Mouse (Mus musculus): ENCODE results near the gene 2810006K23Rik. TPM values are rescaled to one million over a fixed set of nuclear protein-coding genes. Genes with fewer than 3 reads are reported as not detected.
A peak's percentile ranks its signal among the peaks of the same experiment; 100 is the strongest.
"Not testable (repeated sequence)": the region's sequence is repeated elsewhere in the genome, so short reads cannot be mapped to it uniquely, and the experiment has no call there.

The 2810006K23Rik gene
- polyA plus RNA-seq, 1 experiment from 2014 or later: 10.6 TPM

DNA sequence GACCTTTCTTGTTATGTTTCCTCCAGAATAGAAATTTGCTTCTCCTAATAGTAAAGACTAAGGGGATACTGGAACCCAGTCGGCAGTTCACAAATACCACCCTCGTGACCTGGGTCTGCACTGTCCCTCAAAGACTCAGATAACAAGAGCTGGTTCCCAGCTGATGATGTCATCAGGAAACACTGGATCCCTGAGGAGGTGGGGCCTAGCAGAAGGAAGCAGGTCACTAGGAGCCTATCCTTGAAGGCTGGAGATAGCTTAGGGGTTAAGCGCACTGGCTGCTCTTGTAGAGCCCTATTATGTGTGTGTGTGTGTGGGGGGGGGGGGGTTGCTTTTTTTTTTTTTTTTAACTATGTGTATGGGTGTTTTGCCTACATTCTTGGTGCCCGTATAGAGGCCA is 27.8 kb upstream of the 2810006K23Rik start:
- DNase-seq: no peak
- H3K36me3 ChIP-seq (ENCODE audit: control insufficient read depth, insufficient read depth, low read length): peaks cover 63% of the 10 kb centered on the region

DNA sequence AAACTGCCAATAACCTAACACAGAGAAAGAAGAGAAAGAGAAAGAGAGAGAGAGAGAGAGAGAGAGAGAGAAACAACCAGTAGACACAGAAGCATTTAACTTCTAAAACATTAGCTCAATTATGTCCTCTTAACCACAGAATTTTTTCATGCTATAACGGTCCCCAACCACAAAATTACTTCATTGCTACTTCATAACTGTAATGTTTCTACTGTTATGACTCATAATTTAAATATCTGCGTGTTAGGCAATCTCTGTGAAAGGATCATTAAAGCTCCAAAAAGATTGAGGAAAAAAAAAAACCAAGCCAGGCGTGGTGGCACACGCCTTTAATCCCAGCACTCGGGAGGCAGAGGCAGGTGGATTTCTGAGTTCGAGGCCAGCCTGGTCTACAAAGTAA is 25.0 kb upstream of the 2810006K23Rik start:
- not testable (repeated sequence) for H3K4me1 ChIP-seq (ENCODE audit: control insufficient read depth, insufficient read depth, low read length); H3K4me3 ChIP-seq (replicated peaks; ENCODE audit: low read depth, low read length); ATAC-seq (ENCODE audit: low FRiP score, low TSS enrichment); H3K27me3 ChIP-seq (ENCODE audit: control insufficient read depth, insufficient read depth, low read length); H3K9me3 ChIP-seq (ENCODE audit: control insufficient read depth, low read length); H3K4me2 ChIP-seq (ENCODE audit: low read length); DNase-seq; H3K27ac ChIP-seq (replicated peaks; ENCODE audit: low read depth, low read length); H3K9ac ChIP-seq (replicated peaks; ENCODE audit: low read length)
- 95% methylated on average over 6 of the region's 6 CpGs for WGBS
- peaks cover 64% of the 10 kb centered on the region for H3K36me3 ChIP-seq (ENCODE audit: control insufficient read depth, insufficient read depth, low read length)

More for the DNA sequence above, 27.8 kb upstream of the 2810006K23Rik start:
- Histone ChIP-seq H3K27me3 (ENCODE audit: control insufficient read depth, insufficient read depth, low read length) (no peaks in the 10 kb centered on the region), H3K27ac (replicated peaks; ENCODE audit: low read depth, low read length) (no peak overlapping the region), H3K4me2 (ENCODE audit: low read length) (no peak overlapping the region), H3K9ac (replicated peaks; ENCODE audit: low read length) (no peak overlapping the region), H3K4me3 (replicated peaks; ENCODE audit: low read depth, low read length) (no peak overlapping the region), H3K4me1 (ENCODE audit: control insufficient read depth, insufficient read depth, low read length) (no peaks in the 10 kb centered on the region), H3K9me3 (ENCODE audit: control insufficient read depth, low read length) (no peaks in the 10 kb centered on the region)
- 84% methylated on average over 4 of the region's 4 CpGs for WGBS
- no peak for ATAC-seq (ENCODE audit: low FRiP score, low TSS enrichment)

DNA sequence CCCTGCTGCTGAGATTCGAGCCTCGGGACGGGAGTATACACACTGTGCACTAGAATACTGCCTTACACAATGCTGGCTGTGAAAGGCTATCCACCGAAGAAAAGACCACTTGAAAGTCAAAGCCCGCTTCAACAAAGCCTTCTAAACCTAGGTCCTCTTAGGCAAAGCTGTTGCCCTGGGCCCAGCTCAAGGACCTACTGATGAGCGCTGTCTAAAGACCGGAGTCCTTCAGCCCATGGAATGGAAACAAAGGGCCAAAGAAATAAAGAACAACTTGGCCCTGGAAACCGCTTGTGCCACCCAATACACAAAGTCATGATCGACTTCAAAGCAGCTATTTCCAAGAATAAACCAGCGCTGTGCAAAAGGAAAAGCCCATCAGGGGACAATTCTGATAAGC is 18.7 kb upstream of the 2810006K23Rik start:
- Histone ChIP-seq H3K9ac (replicated peaks; ENCODE audit: low read length) (no peak overlapping the region), H3K27ac (replicated peaks; ENCODE audit: low read depth, low read length) (no peak overlapping the region), H3K4me3 (replicated peaks; ENCODE audit: low read depth, low read length) (no peak overlapping the region), H3K4me2 (ENCODE audit: low read length) (no peak overlapping the region), H3K36me3 (ENCODE audit: control insufficient read depth, insufficient read depth, low read length) (peaks cover 63% of the 10 kb centered on the region), H3K9me3 (ENCODE audit: control insufficient read depth, low read length) (no peaks in the 10 kb centered on the region), H3K4me1 (ENCODE audit: control insufficient read depth, insufficient read depth, low read length) (no peaks in the 10 kb centered on the region), H3K27me3 (ENCODE audit: control insufficient read depth, insufficient read depth, low read length) (no peaks in the 10 kb centered on the region)
- ATAC-seq (ENCODE audit: low FRiP score, low TSS enrichment) (no peak), DNase-seq (no peak)
- WGBS: 86% methylated on average over 10 of the region's 10 CpGs

DNA sequence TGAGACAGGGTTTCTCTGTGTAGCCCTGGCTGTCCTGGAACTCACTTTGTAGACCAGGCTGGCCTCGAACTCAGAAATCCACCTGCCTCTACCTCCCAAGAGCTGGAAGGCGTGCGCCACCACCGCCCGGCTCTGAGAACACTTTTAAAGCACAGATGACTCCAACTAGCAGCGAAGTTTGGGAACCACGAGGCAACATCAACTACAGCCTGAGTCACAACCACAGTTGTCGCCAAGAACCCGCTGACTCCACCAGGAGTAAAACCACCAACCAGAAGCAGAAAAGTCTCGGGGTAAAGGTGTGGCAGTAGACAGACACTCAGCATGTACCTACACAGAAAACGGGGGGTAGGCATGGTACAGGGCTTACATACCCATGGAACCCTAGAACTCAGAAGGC is 17.8 kb upstream of the 2810006K23Rik start:
- ATAC-seq (ENCODE audit: low FRiP score, low TSS enrichment): no peak
- no peak for DNase-seq
- peaks cover 69% of the 10 kb centered on the region for H3K36me3 ChIP-seq (ENCODE audit: control insufficient read depth, insufficient read depth, low read length)
- no peak overlapping the region for H3K4me3 ChIP-seq (replicated peaks; ENCODE audit: low read depth, low read length)
- H3K9ac ChIP-seq (replicated peaks; ENCODE audit: low read length): no peak overlapping the region
- 97% methylated on average over 11 of the region's 11 CpGs for WGBS
- H3K4me2 ChIP-seq (ENCODE audit: low read length): no peak overlapping the region
- no peaks in the 10 kb centered on the region for H3K27me3 ChIP-seq (ENCODE audit: control insufficient read depth, insufficient read depth, low read length)
- H3K27ac ChIP-seq (replicated peaks; ENCODE audit: low read depth, low read length): no peak overlapping the region
- H3K4me1 ChIP-seq (ENCODE audit: control insufficient read depth, insufficient read depth, low read length): no peaks in the 10 kb centered on the region
- H3K9me3 ChIP-seq (ENCODE audit: control insufficient read depth, low read length): no peaks in the 10 kb centered on the region

DNA sequence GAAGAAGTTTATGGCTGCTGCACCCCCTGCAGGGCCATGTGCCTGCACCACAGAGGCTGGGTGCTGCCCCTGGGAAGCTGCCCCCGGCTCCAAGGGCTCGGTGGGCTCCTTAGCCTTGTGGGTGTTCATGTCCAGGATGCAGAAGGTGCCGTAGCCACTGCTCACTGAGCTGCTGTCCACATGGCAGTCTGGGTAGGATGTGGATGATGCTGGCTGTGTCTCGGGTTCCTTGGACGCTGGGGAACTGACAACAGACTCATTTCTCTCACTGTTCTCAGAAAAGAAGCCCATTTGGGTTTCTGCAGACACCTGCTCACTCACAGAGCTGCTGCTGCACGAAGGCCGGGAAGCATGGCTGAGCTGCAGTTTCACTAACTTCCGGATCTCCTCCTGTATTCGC is 12.4 kb upstream of the 2810006K23Rik start:
- DNase-seq (no peak), ATAC-seq (ENCODE audit: low FRiP score, low TSS enrichment) (no peak)
- 93% methylated on average over 9 of the region's 9 CpGs for WGBS
- peaks cover 75% of the 10 kb centered on the region for H3K36me3 ChIP-seq (ENCODE audit: control insufficient read depth, insufficient read depth, low read length)
- H3K4me3 ChIP-seq (replicated peaks; ENCODE audit: low read depth, low read length): no peak overlapping the region
- H3K9ac ChIP-seq (replicated peaks; ENCODE audit: low read length): no peak overlapping the region
- no peaks in the 10 kb centered on the region for H3K27me3 ChIP-seq (ENCODE audit: control insufficient read depth, insufficient read depth, low read length)
- no peaks in the 10 kb centered on the region for H3K9me3 ChIP-seq (ENCODE audit: control insufficient read depth, low read length)
- no peak overlapping the region for H3K27ac ChIP-seq (replicated peaks; ENCODE audit: low read depth, low read length)
- H3K4me1 ChIP-seq (ENCODE audit: control insufficient read depth, insufficient read depth, low read length): no peaks in the 10 kb centered on the region
- no peak overlapping the region for H3K4me2 ChIP-seq (ENCODE audit: low read length)

DNA sequence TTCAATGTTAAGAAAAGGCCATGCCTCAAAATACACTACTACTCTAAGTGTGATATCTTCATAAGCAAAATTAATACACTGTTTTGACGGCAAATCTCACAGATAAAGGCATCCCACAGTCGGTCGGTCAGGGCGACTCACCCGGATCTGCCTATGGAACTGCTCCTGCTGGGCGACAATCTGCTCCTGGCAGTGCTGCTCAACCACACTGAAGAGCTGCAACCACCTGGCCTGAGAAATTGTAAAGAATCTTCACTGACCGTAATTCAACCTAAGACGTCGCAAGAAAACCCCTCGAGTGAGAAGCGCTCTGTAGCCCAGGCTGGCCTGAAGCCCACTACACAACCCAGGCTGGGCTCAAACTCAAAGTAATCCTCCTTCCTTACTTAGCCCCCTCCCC is 11.9 kb upstream of the 2810006K23Rik start:
- Histone ChIP-seq H3K4me2 (ENCODE audit: low read length) (no peak overlapping the region), H3K9me3 (ENCODE audit: control insufficient read depth, low read length) (no peaks in the 10 kb centered on the region), H3K27me3 (ENCODE audit: control insufficient read depth, insufficient read depth, low read length) (no peaks in the 10 kb centered on the region), H3K9ac (replicated peaks; ENCODE audit: low read length) (no peak overlapping the region), H3K4me3 (replicated peaks; ENCODE audit: low read depth, low read length) (no peak overlapping the region), H3K36me3 (ENCODE audit: control insufficient read depth, insufficient read depth, low read length) (peaks cover 76% of the 10 kb centered on the region), H3K4me1 (ENCODE audit: control insufficient read depth, insufficient read depth, low read length) (no peaks in the 10 kb centered on the region), H3K27ac (replicated peaks; ENCODE audit: low read depth, low read length) (no peak overlapping the region)
- 90% methylated on average over 11 of the region's 11 CpGs for WGBS
- DNase-seq (no peak), ATAC-seq (ENCODE audit: low FRiP score, low TSS enrichment) (no peak)

DNA sequence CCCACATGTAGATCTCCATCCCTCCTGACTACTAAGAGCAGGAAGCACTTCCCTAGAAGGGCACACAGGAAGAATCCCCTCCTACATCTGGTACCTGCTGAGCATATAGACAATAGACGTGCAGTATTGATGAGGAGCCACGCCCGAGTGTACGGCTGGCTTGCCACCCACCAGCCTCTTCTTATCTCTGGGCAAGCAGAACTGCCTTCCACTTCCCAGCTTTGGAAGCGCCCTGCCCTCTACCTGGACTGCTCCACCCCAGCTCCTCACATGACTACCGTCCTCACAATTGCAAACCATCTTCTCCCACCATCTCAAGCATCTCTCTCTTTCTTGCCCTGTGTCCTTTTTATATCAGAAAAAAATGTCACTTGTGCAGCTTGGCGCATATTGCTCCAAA is 10.2 kb upstream of the 2810006K23Rik start:
- Histone ChIP-seq H3K4me2 (ENCODE audit: low read length) (no peak overlapping the region), H3K36me3 (ENCODE audit: control insufficient read depth, insufficient read depth, low read length) (peaks cover 68% of the 10 kb centered on the region), H3K4me1 (ENCODE audit: control insufficient read depth, insufficient read depth, low read length) (no peaks in the 10 kb centered on the region), H3K4me3 (replicated peaks; ENCODE audit: low read depth, low read length) (no peak overlapping the region), H3K27me3 (ENCODE audit: control insufficient read depth, insufficient read depth, low read length) (no peaks in the 10 kb centered on the region), H3K27ac (replicated peaks; ENCODE audit: low read depth, low read length) (no peak overlapping the region), H3K9ac (replicated peaks; ENCODE audit: low read length) (no peak overlapping the region), H3K9me3 (ENCODE audit: control insufficient read depth, low read length) (no peaks in the 10 kb centered on the region)
- WGBS: 88% methylated on average over 7 of the region's 7 CpGs
- ATAC-seq (ENCODE audit: low FRiP score, low TSS enrichment) (no peak), DNase-seq (no peak)

DNA sequence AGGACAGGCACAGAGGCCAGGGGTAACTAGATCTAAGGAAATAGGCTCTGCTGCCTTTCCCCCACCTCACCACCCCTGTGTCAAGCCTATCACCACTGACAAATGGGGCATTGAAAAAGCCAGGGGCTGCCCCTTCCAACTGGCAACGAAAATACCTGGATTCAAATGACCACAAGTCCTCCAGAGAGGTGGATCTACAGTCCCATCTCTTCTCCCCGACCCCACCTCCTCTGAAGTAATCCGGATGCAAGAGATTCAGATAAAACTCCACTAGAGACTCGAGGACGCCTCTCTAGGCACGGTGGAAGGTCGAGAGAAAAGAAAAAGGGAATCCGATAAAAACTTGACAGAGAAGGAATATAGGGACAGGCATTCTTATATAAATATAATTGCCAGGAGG is 1.1 kb upstream of the 2810006K23Rik start:
- Histone ChIP-seq H3K36me3 (ENCODE audit: control insufficient read depth, insufficient read depth, low read length) (0 out of 2 replicates have a peak, but pooled peaks cover 17% of the 10 kb centered on the region), H3K4me3 (replicated peaks; ENCODE audit: low read depth, low read length) (peak overlapping the region; percentile 57), H3K27me3 (ENCODE audit: control insufficient read depth, insufficient read depth, low read length) (no peaks in the 10 kb centered on the region), H3K4me2 (ENCODE audit: low read length) (peak overlapping the region; percentile 68), H3K27ac (replicated peaks; ENCODE audit: low read depth, low read length) (peak overlapping the region; percentile 96), H3K9ac (replicated peaks; ENCODE audit: low read length) (peak overlapping the region; percentile 73), H3K4me1 (ENCODE audit: control insufficient read depth, insufficient read depth, low read length) (peaks cover 15% of the 10 kb centered on the region), H3K9me3 (ENCODE audit: control insufficient read depth, low read length) (no peaks in the 10 kb centered on the region)
- DNase-seq (no peak), ATAC-seq (ENCODE audit: low FRiP score, low TSS enrichment) (no peak)
- WGBS: under 1% methylated on average over 8 of the region's 8 CpGs

DNA sequence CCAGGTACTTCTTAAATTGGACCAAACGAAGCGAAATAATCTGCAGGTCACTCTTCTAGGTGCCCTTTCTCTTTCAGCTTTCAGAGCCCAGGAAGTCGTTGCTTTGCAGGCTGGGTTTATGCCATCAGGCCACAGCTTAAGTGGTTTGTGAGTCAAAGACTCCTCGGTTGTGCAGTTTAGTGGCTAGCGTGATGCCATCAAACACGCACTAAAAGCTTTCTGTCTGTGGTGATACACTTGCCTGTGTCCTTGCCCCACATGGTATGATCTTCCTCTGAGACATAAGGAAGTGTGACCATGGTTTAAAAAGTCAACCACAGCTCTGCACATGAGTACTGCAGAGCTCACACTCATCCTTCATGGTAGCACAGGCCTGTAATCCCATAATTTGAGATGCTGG is 2.2 kb downstream of the 2810006K23Rik start:
- WGBS: 91% methylated on average over 6 of the region's 6 CpGs
- Histone ChIP-seq H3K27me3 (ENCODE audit: control insufficient read depth, insufficient read depth, low read length) (no peaks in the 10 kb centered on the region), H3K4me1 (ENCODE audit: control insufficient read depth, insufficient read depth, low read length) (peaks cover 21% of the 10 kb centered on the region), H3K9ac (replicated peaks; ENCODE audit: low read length) (no peak overlapping the region), H3K36me3 (ENCODE audit: control insufficient read depth, insufficient read depth, low read length) (no peaks in the 10 kb centered on the region), H3K9me3 (ENCODE audit: control insufficient read depth, low read length) (no peaks in the 10 kb centered on the region), H3K27ac (replicated peaks; ENCODE audit: low read depth, low read length) (no peak overlapping the region), H3K4me3 (replicated peaks; ENCODE audit: low read depth, low read length) (no peak overlapping the region), H3K4me2 (ENCODE audit: low read length) (no peak overlapping the region)
- DNase-seq (no peak), ATAC-seq (ENCODE audit: low FRiP score, low TSS enrichment) (no peak)
